Mouse (Mus musculus) stomach, postnatal 0 days (tissue): ENCODE data around the gene Hoxa5.

Experiments used
- CTCF ChIP-seq: IDR thresholded peaks from 2 replicates; pipeline ENCODE4 v1.5.1; 2016; ENCODE audit warnings: antibody characterized with exemption, low read depth, mild to moderate bottlenecking, moderate library complexity
- EP300 ChIP-seq: optimal IDR thresholded peaks from 2 replicates; pipeline ENCODE3; 2016; ENCODE audit warnings: antibody characterized with exemption

DNA sequence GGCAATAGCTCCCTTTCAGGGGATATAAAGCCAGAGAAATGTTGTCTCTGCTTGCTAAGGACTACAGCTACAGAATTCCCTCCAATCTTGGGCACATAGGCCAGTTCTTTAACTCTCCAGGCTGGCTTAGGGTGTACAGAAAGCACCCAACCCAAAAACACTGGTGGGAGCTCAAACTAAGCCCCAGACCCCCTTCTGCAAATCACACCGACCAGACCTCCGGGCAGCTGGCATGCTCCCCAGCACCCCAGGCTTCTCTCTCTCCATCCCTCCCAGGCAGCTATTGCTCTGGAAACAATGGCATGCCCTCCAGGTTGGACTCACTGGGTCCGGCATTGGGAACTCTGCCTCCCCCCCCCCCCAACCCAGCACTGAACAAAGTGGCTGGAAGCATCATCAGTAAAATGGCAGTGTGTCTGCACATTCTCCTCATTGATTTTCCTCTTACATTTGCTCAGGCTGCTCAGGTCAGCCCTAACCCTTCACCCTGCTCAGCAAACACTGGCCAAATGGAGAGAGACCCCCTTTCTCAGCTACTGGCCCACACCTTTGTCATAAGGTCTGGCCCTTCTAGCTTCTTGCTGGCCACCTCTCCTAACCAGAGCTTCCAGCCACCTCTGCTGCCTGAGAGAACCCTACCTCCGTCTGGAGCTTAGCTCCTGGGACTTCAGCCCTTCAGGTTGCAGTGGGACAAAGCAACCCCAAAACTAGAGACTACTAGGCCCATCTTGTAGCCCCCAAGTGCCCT, 25.3 kb downstream of the Hoxa5 start:
- TF ChIP-seq CTCF (no peak), EP300 (no peak)
